Mouse (Mus musculus): ENCODE data around the gene Bloc1s2. TPM values are rescaled to one million over a fixed set of nuclear protein-coding genes. Genes with fewer than 3 reads are reported as not detected.

Bloc1s2 gene
- 5.1 and 13.0 TPM in 2 replicates for polyA plus RNA-seq (2012; rRNA removed)

- Histone ChIP-seq H3K36me3 (ENCODE audit: control insufficient read depth, insufficient read depth, low read length) (peaks cover 18% of the 10 kb centered on the region), H3K27me3 (ENCODE audit: control insufficient read depth, insufficient read depth, low read length) (no peaks in the 10 kb centered on the region; the same call in 1 of the 2 replicates), H3K27ac (ENCODE audit: insufficient read depth, low read depth, low read length) (0 out of 2 replicates have a peak within 1 kb of the TSS, but pooled peaks have one; percentile 3), H3K4me3 (ENCODE audit: low read depth, low read length) (peak within 1 kb of the TSS; percentile 64), H3K4me1 (ENCODE audit: control insufficient read depth, insufficient read depth, insufficient read length, low read length) (peaks cover 6% of the 10 kb centered on the region; the same call in 1 of the 2 replicates)
- 1% methylated on average over 46 of the region's 46 CpGs for WGBS
- TF ChIP-seq POLR2A (IDR thresholded peaks at IDR 0.05; ENCODE audit: low read depth, low read length) = peak; percentile 63
- no peak for TF ChIP-seq CTCF (IDR thresholded peaks at IDR 0.05; ENCODE audit: extremely low read depth, insufficient read length, insufficient replicate concordance, low read depth, low read length)
These were observed at the start of gene Bloc1s2 for GRCm38 (mm10) chr19:44145702-44146567. Bloc1s2 (minus strand) TSS chr19:44146446.

DNA sequence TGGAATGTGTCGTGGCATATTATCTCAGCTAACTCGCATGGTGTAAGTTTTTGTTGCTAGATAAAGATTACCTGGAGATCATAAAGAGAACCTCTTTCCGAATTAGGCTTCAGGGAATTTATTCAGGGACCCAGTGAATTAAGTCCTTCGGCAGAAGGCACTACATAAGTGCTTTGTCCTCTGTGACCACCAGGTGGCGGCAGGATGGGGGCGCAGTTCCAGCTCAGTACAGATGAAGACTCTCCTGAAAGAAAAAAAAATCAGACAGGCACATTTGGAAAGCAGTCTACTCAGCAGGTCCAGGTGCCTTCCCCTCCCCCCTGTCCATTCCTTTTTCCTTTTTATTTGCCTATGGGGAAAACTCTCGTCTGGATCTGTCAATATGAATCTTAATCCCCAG, 48.9 kb upstream of the Bloc1s2 start:
- WGBS = 17% methylated on average over 7 of the region's 7 CpGs
- H3K27ac ChIP-seq (ENCODE audit: insufficient read depth, low read depth, low read length) = no peak overlapping the region
- no peaks in the 10 kb centered on the region for H3K27me3 ChIP-seq (ENCODE audit: control insufficient read depth, insufficient read depth, low read length)
- TF ChIP-seq CTCF (IDR thresholded peaks at IDR 0.05; ENCODE audit: extremely low read depth, insufficient read length, insufficient replicate concordance, low read depth, low read length) = peak; percentile 78
- no peak for TF ChIP-seq POLR2A (IDR thresholded peaks at IDR 0.05; ENCODE audit: low read depth, low read length)
- H3K36me3 ChIP-seq (ENCODE audit: control insufficient read depth, insufficient read depth, low read length) = no peaks in the 10 kb centered on the region
- no peaks in the 10 kb centered on the region for H3K4me1 ChIP-seq (ENCODE audit: control insufficient read depth, insufficient read depth, insufficient read length, low read length)
- no peak overlapping the region for H3K4me3 ChIP-seq (ENCODE audit: low read depth, low read length)

- 67% methylated on average over 7 of the region's 7 CpGs for WGBS
- Histone ChIP-seq H3K36me3 (ENCODE audit: control insufficient read depth, insufficient read depth, low read length) (no peaks in the 10 kb centered on the region), H3K4me1 (ENCODE audit: control insufficient read depth, insufficient read depth, insufficient read length, low read length) (no peaks in the 10 kb centered on the region), H3K27ac (ENCODE audit: insufficient read depth, low read depth, low read length) (no peak overlapping the region), H3K4me3 (ENCODE audit: low read depth, low read length) (no peak overlapping the region), H3K27me3 (ENCODE audit: control insufficient read depth, insufficient read depth, low read length) (no peaks in the 10 kb centered on the region)
- TF ChIP-seq POLR2A (IDR thresholded peaks at IDR 0.05; ENCODE audit: low read depth, low read length) = no peak
These were observed 47.7 kb upstream of the Bloc1s2 start for GRCm38 (mm10) chr19:44193906-44194305.

- Histone ChIP-seq H3K27ac (ENCODE audit: insufficient read depth, low read depth, low read length) (no peak within 1 kb of the TSS), H3K27me3 (ENCODE audit: control insufficient read depth, insufficient read depth, low read length) (no peaks in the 10 kb centered on the region), H3K4me1 (ENCODE audit: control insufficient read depth, insufficient read depth, insufficient read length, low read length) (no peaks in the 10 kb centered on the region), H3K4me3 (ENCODE audit: low read depth, low read length) (no peak within 1 kb of the TSS), H3K36me3 (ENCODE audit: control insufficient read depth, insufficient read depth, low read length) (no peaks in the 10 kb centered on the region)
- 29% methylated on average over 3 of the region's 3 CpGs for whole genome bisulfite sequencing
- TF ChIP-seq POLR2A (IDR thresholded peaks at IDR 0.05; ENCODE audit: low read depth, low read length) = no peak
- TF ChIP-seq CTCF (IDR thresholded peaks at IDR 0.05; ENCODE audit: extremely low read depth, insufficient read length, insufficient replicate concordance, low read depth, low read length) = no peak
These were observed 46.1 kb upstream of the Bloc1s2 start, which contains the start of gene Pkd2l1 for GRCm38 (mm10) chr19:44192342-44192741. Pkd2l1 (minus strand) TSS chr19:44192442.

DNA sequence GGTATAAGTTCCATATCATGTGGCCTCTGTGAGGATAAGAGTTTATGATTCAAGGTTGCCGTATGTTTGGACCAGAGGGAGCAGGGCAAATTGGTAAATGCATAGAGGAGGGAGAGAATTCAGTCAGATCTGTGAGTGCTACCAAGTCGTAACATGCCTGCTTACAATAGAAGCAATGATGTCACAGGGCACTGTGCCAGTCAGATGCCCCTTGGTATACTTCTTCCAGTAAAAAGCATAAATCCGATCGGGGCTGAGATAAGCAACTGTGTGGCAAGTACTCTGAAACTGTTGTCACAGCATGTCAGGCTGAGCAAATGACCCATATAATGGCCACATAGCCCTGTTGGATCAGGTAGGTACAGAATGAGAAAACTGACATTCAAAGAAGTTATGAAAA, 42.8 kb upstream of the Bloc1s2 start:
- 60% methylated on average over 4 of the region's 4 CpGs for WGBS
- TF ChIP-seq CTCF (IDR thresholded peaks at IDR 0.05; ENCODE audit: extremely low read depth, insufficient read length, insufficient replicate concordance, low read depth, low read length) = no peak
- TF ChIP-seq POLR2A (IDR thresholded peaks at IDR 0.05; ENCODE audit: low read depth, low read length) = no peak
- no peaks in the 10 kb centered on the region for H3K4me1 ChIP-seq (ENCODE audit: control insufficient read depth, insufficient read depth, insufficient read length, low read length)

GRCm38 (mm10) chr19:44183968-44184367, 37.7 kb upstream of the Bloc1s2 start:
- Histone ChIP-seq H3K36me3 (ENCODE audit: control insufficient read depth, insufficient read depth, low read length) (no peaks in the 10 kb centered on the region), H3K27ac (ENCODE audit: insufficient read depth, low read depth, low read length) (no peak overlapping the region), H3K27me3 (ENCODE audit: control insufficient read depth, insufficient read depth, low read length) (no peaks in the 10 kb centered on the region), H3K4me3 (ENCODE audit: low read depth, low read length) (no peak overlapping the region), H3K4me1 (ENCODE audit: control insufficient read depth, insufficient read depth, insufficient read length, low read length) (no peaks in the 10 kb centered on the region)
- TF ChIP-seq POLR2A (IDR thresholded peaks at IDR 0.05; ENCODE audit: low read depth, low read length) = no peak
- no peak for TF ChIP-seq CTCF (IDR thresholded peaks at IDR 0.05; ENCODE audit: extremely low read depth, insufficient read length, insufficient replicate concordance, low read depth, low read length)
- 48% methylated on average over 3 of the region's 3 CpGs for WGBS

More for the DNA sequence above, 42.8 kb upstream of the Bloc1s2 start:
- no peak overlapping the region for H3K4me3 ChIP-seq (ENCODE audit: low read depth, low read length)
- no peak overlapping the region for H3K27ac ChIP-seq (ENCODE audit: insufficient read depth, low read depth, low read length)
- no peaks in the 10 kb centered on the region for H3K36me3 ChIP-seq (ENCODE audit: control insufficient read depth, insufficient read depth, low read length)
- H3K27me3 ChIP-seq (ENCODE audit: control insufficient read depth, insufficient read depth, low read length) = no peaks in the 10 kb centered on the region

GRCm38 (mm10) chr19:44180502-44180901, 34.3 kb upstream of the Bloc1s2 start:
- TF ChIP-seq POLR2A (IDR thresholded peaks at IDR 0.05; ENCODE audit: low read depth, low read length) = no peak
- no peak for TF ChIP-seq CTCF (IDR thresholded peaks at IDR 0.05; ENCODE audit: extremely low read depth, insufficient read length, insufficient replicate concordance, low read depth, low read length)
- Histone ChIP-seq H3K36me3 (ENCODE audit: control insufficient read depth, insufficient read depth, low read length) (no peaks in the 10 kb centered on the region), H3K4me1 (ENCODE audit: control insufficient read depth, insufficient read depth, insufficient read length, low read length) (no peaks in the 10 kb centered on the region), H3K27ac (ENCODE audit: insufficient read depth, low read depth, low read length) (no peak overlapping the region), H3K4me3 (ENCODE audit: low read depth, low read length) (no peak overlapping the region), H3K27me3 (ENCODE audit: control insufficient read depth, insufficient read depth, low read length) (no peaks in the 10 kb centered on the region)
- WGBS = 83% methylated on average over 1 of the region's 1 CpGs

All from small intestine, adult 2 months (tissue).